Mouse (Mus musculus) stomach, postnatal 0 days (tissue): ENCODE measurements around the gene Cyp2c40. TPM values are rescaled to one million over a fixed set of nuclear protein-coding genes. Genes with fewer than 3 reads are reported as not detected.
"Not testable (repeated sequence)": the region's sequence is repeated elsewhere in the genome, so short reads cannot be mapped to it uniquely, and the experiment has no call there.

Experiments used
- ATAC-seq: fragments of 200-750 bp; cut with Nextera tagmentation; 2 replicates; pipeline ENCODE4 v1.8.0; 2017; ENCODE audit not compliant: low FRiP score, low TSS enrichment
- DNase-seq: peaks from one replicate; pipeline ENCODE4 v3.0.0-alpha.2; 2016; ENCODE audit warnings: low spot score
- H3K27ac ChIP-seq: fragments of 300-500 bp; sonication (generic); replicated peaks from 2 replicates; pipeline ENCODE4 v1.5.1; 2014; ENCODE audit warnings: mild to moderate bottlenecking, control low read depth
- H3K27me3 ChIP-seq: fragments of 300-500 bp; sonication (generic); 2 replicates; pipeline ENCODE4 v1.6.1; 2014; ENCODE audit warnings: low read length; ENCODE audit not compliant: control insufficient read depth, insufficient read depth
- H3K36me3 ChIP-seq: fragments of 300-500 bp; sonication (generic); 2 replicates; pipeline ENCODE4 v1.6.1; 2014; ENCODE audit warnings: low read length, mixed read lengths; ENCODE audit not compliant: control insufficient read depth, insufficient read depth
- H3K4me1 ChIP-seq: fragments of 300-500 bp; sonication (generic); replicated peaks from 2 replicates; pipeline ENCODE4 v1.6.1; 2014; ENCODE audit warnings: antibody characterized with exemption; ENCODE audit not compliant: control insufficient read depth, insufficient read depth
- H3K4me2 ChIP-seq: fragments of 300-500 bp; sonication (generic); replicated peaks from 2 replicates; pipeline ENCODE4 v1.6.1; 2014; ENCODE audit warnings: low read depth, mild to moderate bottlenecking, control low read depth, moderate library complexity
- H3K4me3 ChIP-seq: fragments of 300-500 bp; sonication (generic); 2 replicates; pipeline ENCODE4 v1.5.1; 2014; ENCODE audit warnings: low read depth, low read length, control low read depth
- H3K9ac ChIP-seq: fragments of 300-500 bp; sonication (generic); 2 replicates; pipeline ENCODE4 v1.6.1; 2014; ENCODE audit warnings: mild to moderate bottlenecking, low read length, control low read depth, mixed read lengths
- H3K9me3 ChIP-seq: fragments of 300-500 bp; sonication (generic); 2 replicates; pipeline ENCODE4 v1.6.1; 2016; ENCODE audit warnings: low read length; ENCODE audit not compliant: control insufficient read depth
- CTCF ChIP-seq: IDR thresholded peaks from 2 replicates; pipeline ENCODE4 v1.5.1; 2016; ENCODE audit warnings: antibody characterized with exemption, low read depth, mild to moderate bottlenecking, moderate library complexity
- EP300 ChIP-seq: optimal IDR thresholded peaks from 2 replicates; pipeline ENCODE3; 2016; ENCODE audit warnings: antibody characterized with exemption
- WGBS: fragments of 180-500 bp; shearing (Covaris S2); extraction: QIAGEN DNeasy Blood & Tissue Kit; methylation state at CpG from one replicate; pipeline ENCODE4 v1.1.7; 2014; 5-methylcytosine and 5-hydroxymethylcytosine counted together
- polyA plus RNA-seq: library from polyadenylated mRNA; unstranded; fragments of >200 nt; fragmentation: Nextera tagmentation; extraction: Ambion mirVana; gene quantifications from 2 replicates; pipeline ENCODE4 v1.2.1, GENCODE M21; 2015

The Cyp2c40 gene
- 0.19 and 0.25 TPM in 2 replicates for polyA plus RNA-seq

GRCm38 (mm10) chr19:39812714-39813113 is at the start of gene Cyp2c40:
Gene Cyp2c40, minus strand, starts transcription at chr19:39812814.
- not testable (repeated sequence) for H3K4me3 ChIP-seq, DNase-seq, H3K27ac ChIP-seq, H3K9ac ChIP-seq, H3K4me2 ChIP-seq, H3K9me3 ChIP-seq, H3K4me1 ChIP-seq, H3K36me3 ChIP-seq, H3K27me3 ChIP-seq, ATAC-seq
- 81% methylated on average over 3 of the region's 3 CpGs for WGBS

GRCm38 (mm10) chr19:39820931-39821330 is 8.3 kb upstream of the Cyp2c40 start:
- H3K27me3 ChIP-seq, DNase-seq, H3K9me3 ChIP-seq, H3K36me3 ChIP-seq, H3K27ac ChIP-seq, H3K4me1 ChIP-seq, H3K9ac ChIP-seq, H3K4me3 ChIP-seq, ATAC-seq, H3K4me2 ChIP-seq: not testable (repeated sequence)
- 65% methylated on average over 2 of the region's 2 CpGs for WGBS

GRCm38 (mm10) chr19:39816400-39816799 is 3.8 kb upstream of the Cyp2c40 start:
- 82% methylated on average over 1 of the region's 1 CpGs for WGBS
- not testable (repeated sequence) for H3K9me3 ChIP-seq, H3K4me2 ChIP-seq, H3K36me3 ChIP-seq, H3K4me3 ChIP-seq, H3K4me1 ChIP-seq, H3K9ac ChIP-seq, DNase-seq, H3K27me3 ChIP-seq, H3K27ac ChIP-seq, ATAC-seq

GRCm38 (mm10) chr19:39815991-39816390 is 3.4 kb upstream of the Cyp2c40 start:
- H3K4me2 ChIP-seq, H3K27me3 ChIP-seq, H3K27ac ChIP-seq, DNase-seq, H3K4me1 ChIP-seq, H3K9me3 ChIP-seq, H3K4me3 ChIP-seq, H3K36me3 ChIP-seq, H3K9ac ChIP-seq, ATAC-seq: not testable (repeated sequence)
- 71% methylated on average over 4 of the region's 4 CpGs for WGBS

GRCm38 (mm10) chr19:39785458-39785857 is 27.2 kb downstream of the Cyp2c40 start:
- not testable (repeated sequence) for H3K4me1 ChIP-seq, H3K4me2 ChIP-seq, H3K9me3 ChIP-seq, DNase-seq, H3K4me3 ChIP-seq, H3K36me3 ChIP-seq, ATAC-seq, H3K27ac ChIP-seq, H3K9ac ChIP-seq, H3K27me3 ChIP-seq
- 79% methylated on average over 2 of the region's 2 CpGs for WGBS

- TF ChIP-seq EP300 (no peak), CTCF (no peak)
- Histone ChIP-seq H3K27me3 (no peaks in the 10 kb centered on the region), H3K4me1 (no peaks in the 10 kb centered on the region), H3K36me3 (no peaks in the 10 kb centered on the region), H3K27ac (no peak overlapping the region), H3K4me3 (no peak overlapping the region), H3K4me2 (no peak overlapping the region), H3K9me3 (no peaks in the 10 kb centered on the region), H3K9ac (no peak overlapping the region)
- DNase-seq, result no peak
- 76% methylated on average over 1 of the region's 1 CpGs for WGBS
- ATAC-seq, result no peak
Observed at GRCm38 (mm10) chr19:39745357-39745756, 67.3 kb downstream of the Cyp2c40 start.

GRCm38 (mm10) chr19:39744361-39744760 is 68.3 kb downstream of the Cyp2c40 start:
- ATAC-seq, H3K4me2 ChIP-seq, H3K9me3 ChIP-seq, H3K9ac ChIP-seq, H3K27ac ChIP-seq, H3K4me3 ChIP-seq, H3K27me3 ChIP-seq, H3K4me1 ChIP-seq, DNase-seq, H3K36me3 ChIP-seq: not testable (repeated sequence)
- WGBS, result 63% methylated on average over 1 of the region's 1 CpGs
